Mouse (Mus musculus) C2C12 (cell line): ENCODE measurements at regions not wholly inside any gene's neighbourhood (a gene's known extent, or its start where the extent isn't known, plus 50 kb on each side); places are given as distances from the start of the nearest gene placed in this dataset.

Experiments
- CEBPB ChIP-seq: IDR thresholded peaks from one replicate; pipeline ENCODE4 v1.6.1; 2011; ENCODE audit warnings: low read depth, mild to moderate bottlenecking, control low read depth, moderate library complexity
- CTCF ChIP-seq: IDR thresholded peaks from one replicate; pipeline ENCODE4 v1.5.1; 2011; ENCODE audit not compliant: control insufficient read depth, insufficient read depth, insufficient read length
- MAX ChIP-seq: IDR thresholded peaks from one replicate; pipeline ENCODE4 v1.6.1; 2011; ENCODE audit warnings: mild to moderate bottlenecking, control low read depth
- MYOG ChIP-seq: IDR thresholded peaks from one replicate; pipeline ENCODE4 v1.6.1; 2011; ENCODE audit not compliant: control insufficient read depth, insufficient read length; ENCODE audit errors: extremely low read depth
- USF1 ChIP-seq: IDR thresholded peaks from one replicate; pipeline ENCODE4 v1.6.1; 2011; ENCODE audit warnings: low read depth, mild to moderate bottlenecking, control low read depth, moderate library complexity

GRCm38 (mm10) chr11:18729742-18730141 is 289.0 kb downstream of the Meis1 start:
- TF ChIP-seq CTCF (no peak), MAX (no peak), MYOG (no peak), USF1 (no peak), CEBPB (no peak)
